Mouse (Mus musculus) retina, embryonic 14.5 days (tissue): ENCODE results near the gene Dyx1c1.

Experiments
- DNase-seq: peaks from one replicate; pipeline ENCODE4 v3.0.0-alpha.2; 2015; ENCODE audit warnings: low spot score

The Dyx1c1 gene

GRCm38 (mm10) chr9:72972984-72973383, 14.4 kb downstream of the Dyx1c1 start:
- no peak for DNase-seq

GRCm38 (mm10) chr9:72974734-72975133, 16.1 kb downstream of the Dyx1c1 start:
- DNase-seq = no peak

- no peak for DNase-seq
Measured at GRCm38 (mm10) chr9:72975242-72975641, 16.7 kb downstream of the Dyx1c1 start.

- no peak for DNase-seq
Measured at GRCm38 (mm10) chr9:72983066-72983465, 24.5 kb downstream of the Dyx1c1 start.

GRCm38 (mm10) chr9:72985250-72986220, 26.9 kb downstream of the Dyx1c1 start, which contains the start of the genes Ccpg1os and Ccpg1:
Ccpg1os (minus strand) TSS chr9:72985382.
Ccpg1 (plus strand) TSS chr9:72985429.
- DNase-seq = peak; percentile 98

- DNase-seq = no peak
Measured at GRCm38 (mm10) chr9:72987703-72988102, 29.1 kb downstream of the Dyx1c1 start.

- DNase-seq = no peak
Measured at GRCm38 (mm10) chr9:72988706-72989105, 30.1 kb downstream of the Dyx1c1 start.

GRCm38 (mm10) chr9:72991420-72991819, 32.8 kb downstream of the Dyx1c1 start:
- no peak for DNase-seq

GRCm38 (mm10) chr9:72992576-72992975, 34.0 kb downstream of the Dyx1c1 start:
- no peak for DNase-seq

- DNase-seq = no peak
Measured at GRCm38 (mm10) chr9:72996167-72996566, 37.6 kb downstream of the Dyx1c1 start.

- DNase-seq = no peak
Measured at GRCm38 (mm10) chr9:72996806-72997205, 38.2 kb downstream of the Dyx1c1 start.

- DNase-seq = no peak
Measured at GRCm38 (mm10) chr9:73000487-73000886, 41.9 kb downstream of the Dyx1c1 start.

- DNase-seq = no peak
Measured at GRCm38 (mm10) chr9:73001314-73002011, 42.9 kb downstream of the Dyx1c1 start.

- DNase-seq = no peak
Measured at GRCm38 (mm10) chr9:73002177-73002576, 43.6 kb downstream of the Dyx1c1 start.

- no peak for DNase-seq
Measured at GRCm38 (mm10) chr9:73004076-73004475, 45.5 kb downstream of the Dyx1c1 start.

- DNase-seq = no peak
Measured at GRCm38 (mm10) chr9:73005106-73005505, 46.5 kb downstream of the Dyx1c1 start.

- DNase-seq = no peak
Measured at GRCm38 (mm10) chr9:73006175-73006574, 47.6 kb downstream of the Dyx1c1 start.

GRCm38 (mm10) chr9:73008384-73008783, 49.8 kb downstream of the Dyx1c1 start:
- DNase-seq = no peak

GRCm38 (mm10) chr9:73012629-73013028, 54.0 kb downstream of the Dyx1c1 start:
- no peak for DNase-seq

GRCm38 (mm10) chr9:73014724-73015123, 56.1 kb downstream of the Dyx1c1 start:
- no peak for DNase-seq

- DNase-seq = no peak
Measured at GRCm38 (mm10) chr9:73019841-73020240, 61.3 kb downstream of the Dyx1c1 start.

GRCm38 (mm10) chr9:73020566-73021097, 62.0 kb downstream of the Dyx1c1 start:
- DNase-seq = no peak
